Mouse (Mus musculus) inflammation-experienced regulatory T-cells, adult 6 months (primary cell): ENCODE results near the gene Slc9a3. TPM values are rescaled to one million over a fixed set of nuclear protein-coding genes. Genes with fewer than 3 reads are reported as not detected.

Source experiments
- ATAC-seq: one replicate; pipeline ENCODE4 v1.8.0; 2017
- polyA plus RNA-seq, 3 experiments: library from polyadenylated mRNA; unstranded; fragments of 100-300 nt; shearing (Covaris generic); gene quantifications; one replicate each; pipeline ENCODE4 v1.2.1; 2017

Gene Slc9a3
- polyA plus RNA-seq = under 1 TPM in 1 of 3 experiments, not detected in 2; 0.17 TPM

- no peak for ATAC-seq
Measured at GRCm38 (mm10) chr13:74121141-74121602, at the start of gene Slc9a3. Gene Slc9a3 (plus strand): TSS chr13:74121457.

GRCm38 (mm10) chr13:74071714-74072113 is 49.5 kb upstream of the Slc9a3 start:
- ATAC-seq = no peak

GRCm38 (mm10) chr13:74073369-74073768 is 47.9 kb upstream of the Slc9a3 start:
- no peak for ATAC-seq

GRCm38 (mm10) chr13:74090265-74090664 is 31.0 kb upstream of the Slc9a3 start:
- ATAC-seq = no peak

GRCm38 (mm10) chr13:74095936-74096335 is 25.3 kb upstream of the Slc9a3 start:
- ATAC-seq = no peak

GRCm38 (mm10) chr13:74096715-74097363 is 24.4 kb upstream of the Slc9a3 start:
- ATAC-seq = peak; percentile 50

- no peak for ATAC-seq
Measured at GRCm38 (mm10) chr13:74098913-74099312, 22.3 kb upstream of the Slc9a3 start.

GRCm38 (mm10) chr13:74102108-74102830 is 19.0 kb upstream of the Slc9a3 start:
- no peak for ATAC-seq

- no peak for ATAC-seq
Measured at GRCm38 (mm10) chr13:74102831-74103582, 18.2 kb upstream of the Slc9a3 start.

GRCm38 (mm10) chr13:74104417-74104816 is 16.8 kb upstream of the Slc9a3 start:
- no peak for ATAC-seq

- no peak for ATAC-seq
Measured at GRCm38 (mm10) chr13:74107410-74107809, 13.8 kb upstream of the Slc9a3 start.

- ATAC-seq = no peak
Measured at GRCm38 (mm10) chr13:74112593-74112992, 8.7 kb upstream of the Slc9a3 start.

- no peak for ATAC-seq
Measured at GRCm38 (mm10) chr13:74113626-74114191, 7.5 kb upstream of the Slc9a3 start.

- no peak for ATAC-seq
Measured at GRCm38 (mm10) chr13:74121795-74122330, 606 bp downstream of the Slc9a3 start.

GRCm38 (mm10) chr13:74122632-74123031 is 1.4 kb downstream of the Slc9a3 start:
- no peak for ATAC-seq

- ATAC-seq = no peak
Measured at GRCm38 (mm10) chr13:74127571-74127970, 6.3 kb downstream of the Slc9a3 start.

- ATAC-seq = no peak
Measured at GRCm38 (mm10) chr13:74129909-74130308, 8.7 kb downstream of the Slc9a3 start.

- ATAC-seq = no peak
Measured at GRCm38 (mm10) chr13:74138906-74139647, 17.8 kb downstream of the Slc9a3 start.

- no peak for ATAC-seq
Measured at GRCm38 (mm10) chr13:74140793-74141192, 19.5 kb downstream of the Slc9a3 start.

GRCm38 (mm10) chr13:74143282-74143681 is 22.0 kb downstream of the Slc9a3 start:
- ATAC-seq = no peak

- ATAC-seq = no peak
Measured at GRCm38 (mm10) chr13:74144120-74144884, 23.0 kb downstream of the Slc9a3 start.
